ENCODE assay signal across 19 mouse cellular contexts in the genomic region with DNA sequence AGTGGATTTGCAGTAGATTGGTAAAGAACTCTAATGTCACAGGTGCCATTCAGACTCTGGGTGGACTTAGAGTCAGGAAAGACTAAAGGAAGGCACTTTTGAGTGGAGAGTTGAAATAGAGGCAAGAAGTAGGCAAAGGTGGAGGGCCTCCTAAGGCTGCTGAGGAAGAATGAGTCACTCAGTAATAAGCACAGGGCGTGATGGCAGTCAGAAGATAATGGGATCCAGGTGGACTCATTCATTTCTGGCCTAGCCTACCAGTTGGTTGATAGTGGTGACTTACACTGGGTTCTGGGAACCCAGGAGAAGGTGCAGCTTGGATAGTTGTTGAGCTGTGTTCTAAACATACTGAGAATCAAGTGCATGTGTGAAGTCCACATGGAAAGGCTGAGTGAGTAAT.
"Had no signal": no experiment of that assay in that cellular context is flagged by ENCODE, and none has a peak within 500 bp of the region (broad histone marks: within the 10 kb centered on the region; RNA-seq: fewer than 3 reads in every experiment).

No protein-coding gene starts in this region.

- H3K9ac ChIP-seq: kidney, embryonic 15.5 days; limb, embryonic 13.5 days; liver, embryonic 13.5 days; midbrain, embryonic 12.5 days; neural tube, embryonic 13.5 days had no signal

- ATAC-seq: midbrain, embryonic 16.5 days had no signal

- H3K4me3 ChIP-seq: kidney, embryonic 15.5 days; limb, embryonic 10.5 days; limb, embryonic 13.5 days; liver, embryonic 13.5 days; midbrain, embryonic 12.5 days; myocyte; neural tube, embryonic 13.5 days had no signal

- H3K27ac ChIP-seq: kidney, embryonic 15.5 days; limb, embryonic 10.5 days; limb, embryonic 13.5 days; liver, embryonic 13.5 days; midbrain, embryonic 12.5 days; neural tube, embryonic 13.5 days had no signal

- H3K9me3 ChIP-seq: kidney, embryonic 15.5 days; limb, embryonic 10.5 days; limb, embryonic 13.5 days; liver, embryonic 13.5 days; midbrain, embryonic 12.5 days; neural tube, embryonic 13.5 days had no signal

- H3K27me3 ChIP-seq: limb, embryonic 13.5 days; liver, embryonic 13.5 days; neural tube, embryonic 13.5 days had no signal

- H3K36me3 ChIP-seq: midbrain, embryonic 12.5 days had no signal

- DNase-seq: kidney, adult 11 months; kidney, adult 8-10 months; kidney, postnatal 10 days; kidney, postnatal 36 days; layer of hippocampus, postnatal 36 days; liver; liver, embryonic 13.5 days; lung, adult 2 months; lung, postnatal 14 days; retina, postnatal 1 day; right cerebral cortex, postnatal 25 days; thymus, postnatal 4 days had no signal

- H3K4me2 ChIP-seq: kidney, embryonic 15.5 days; limb, embryonic 13.5 days; liver, embryonic 13.5 days; midbrain, embryonic 12.5 days; neural tube, embryonic 13.5 days had no signal
